Mouse (Mus musculus) neural tube, embryonic 15.5 days (tissue): ENCODE data around the gene Sccpdh. TPM values are rescaled to one million over a fixed set of nuclear protein-coding genes. Genes with fewer than 3 reads are reported as not detected.
"Not testable (repeated sequence)": the region's sequence is repeated elsewhere in the genome, so short reads cannot be mapped to it uniquely, and the experiment has no call there.

Experiments
- ATAC-seq: fragments of 200-750 bp; cut with Nextera tagmentation; 2 replicates; pipeline ENCODE4 v1.8.0; 2017; ENCODE audit warnings: mild to moderate bottlenecking, moderate TSS enrichment, moderate library complexity; ENCODE audit not compliant: low FRiP score
- H3K27ac ChIP-seq: fragments of 300-500 bp; sonication (generic); replicated peaks from 2 replicates; pipeline ENCODE4 v1.5.1; 2015; ENCODE audit warnings: mild to moderate bottlenecking, inconsistent platforms
- H3K27me3 ChIP-seq: fragments of 300-500 bp; sonication (generic); replicated peaks from 2 replicates; pipeline ENCODE4 v1.6.1; 2015; ENCODE audit warnings: inconsistent platforms
- H3K36me3 ChIP-seq: fragments of 300-500 bp; sonication (generic); 2 replicates; pipeline ENCODE4 v1.6.1; 2015; ENCODE audit warnings: inconsistent platforms
- H3K4me1 ChIP-seq: fragments of 300-500 bp; sonication (generic); 2 replicates; pipeline ENCODE4 v1.6.1; 2015; ENCODE audit warnings: inconsistent platforms
- H3K4me2 ChIP-seq: fragments of 300-500 bp; sonication (generic); 2 replicates; pipeline ENCODE4 v1.6.1; 2015; ENCODE audit warnings: inconsistent platforms, mild to moderate bottlenecking, moderate library complexity
- H3K4me3 ChIP-seq: fragments of 300-500 bp; sonication (generic); replicated peaks from 2 replicates; pipeline ENCODE4 v1.5.1; 2015; ENCODE audit warnings: mild to moderate bottlenecking, inconsistent platforms
- H3K9ac ChIP-seq: fragments of 300-500 bp; sonication (generic); replicated peaks from 2 replicates; pipeline ENCODE4 v1.6.1; 2015; ENCODE audit warnings: mild to moderate bottlenecking, inconsistent platforms
- H3K9me3 ChIP-seq: fragments of 300-500 bp; sonication (generic); replicated peaks from 2 replicates; pipeline ENCODE4 v1.6.1; 2016; ENCODE audit warnings: inconsistent platforms
- WGBS: fragments of 180-500 bp; shearing (Covaris S2); methylation state at CpG from one replicate; pipeline ENCODE4 v1.1.7; 2015; ENCODE audit warnings: mixed read lengths; 5-methylcytosine and 5-hydroxymethylcytosine counted together
- polyA plus RNA-seq: library from polyadenylated mRNA; unstranded; fragments of >200 nt; fragmentation: Nextera tagmentation; extraction: Ambion mirVana; gene quantifications from 2 replicates; pipeline ENCODE4 v1.2.1, GENCODE M21; 2015

Gene Sccpdh
- polyA plus RNA-seq, 1 experiment from 2014 or later = 190 TPM

- peaks cover 61% of the 10 kb centered on the region for H3K36me3 ChIP-seq
- no peak overlapping the region for H3K9ac ChIP-seq
- 91% methylated on average over 3 of the region's 3 CpGs for WGBS
- H3K4me3 ChIP-seq = no peak overlapping the region
- no peak overlapping the region for H3K4me2 ChIP-seq
- H3K27me3 ChIP-seq = no peaks in the 10 kb centered on the region
- H3K27ac ChIP-seq = no peak overlapping the region
- ATAC-seq = no peak
- no peaks in the 10 kb centered on the region for H3K9me3 ChIP-seq
- H3K4me1 ChIP-seq = peaks cover 14% of the 10 kb centered on the region
These were observed 6.3 kb downstream of the Sccpdh start for GRCm38 (mm10) chr1:179674355-179674754.

- no peaks in the 10 kb centered on the region for H3K9me3 ChIP-seq
- 96% methylated on average over 2 of the region's 2 CpGs for WGBS
- ATAC-seq = no peak
- no peak overlapping the region for H3K4me3 ChIP-seq
- H3K27me3 ChIP-seq = no peaks in the 10 kb centered on the region
- H3K9ac ChIP-seq = no peak overlapping the region
- peaks cover 75% of the 10 kb centered on the region for H3K36me3 ChIP-seq
- H3K4me1 ChIP-seq = no peaks in the 10 kb centered on the region
- no peak overlapping the region for H3K27ac ChIP-seq
- no peak overlapping the region for H3K4me2 ChIP-seq
These were observed 9.0 kb downstream of the Sccpdh start for GRCm38 (mm10) chr1:179677031-179677430.

- Histone ChIP-seq H3K9me3 (no peaks in the 10 kb centered on the region), H3K4me3 (no peak overlapping the region), H3K9ac (no peak overlapping the region), H3K36me3 (peaks cover 73% of the 10 kb centered on the region), H3K4me2 (no peak overlapping the region), H3K27ac (no peak overlapping the region), H3K27me3 (no peaks in the 10 kb centered on the region), H3K4me1 (no peaks in the 10 kb centered on the region)
- ATAC-seq = no peak
- WGBS = 97% methylated on average over 4 of the region's 4 CpGs
These were observed 11.3 kb downstream of the Sccpdh start for GRCm38 (mm10) chr1:179679326-179679725.

GRCm38 (mm10) chr1:179682753-179683152 is 14.7 kb downstream of the Sccpdh start:
- H3K9me3 ChIP-seq, H3K4me1 ChIP-seq, ATAC-seq, H3K9ac ChIP-seq, H3K4me2 ChIP-seq, H3K27me3 ChIP-seq, H3K4me3 ChIP-seq, H3K27ac ChIP-seq: not testable (repeated sequence)
- 90% methylated on average over 10 of the region's 10 CpGs for WGBS
- H3K36me3 ChIP-seq = peaks cover 73% of the 10 kb centered on the region

GRCm38 (mm10) chr1:179686348-179686747 is 18.3 kb downstream of the Sccpdh start:
- H3K27ac ChIP-seq = no peak overlapping the region

GRCm38 (mm10) chr1:179686781-179687180 is 18.8 kb downstream of the Sccpdh start:
- WGBS = 87% methylated on average over 5 of the region's 5 CpGs
- Histone ChIP-seq H3K27me3 (no peaks in the 10 kb centered on the region), H3K4me3 (no peak overlapping the region), H3K27ac (no peak overlapping the region), H3K36me3 (peaks cover 52% of the 10 kb centered on the region), H3K9me3 (no peaks in the 10 kb centered on the region), H3K4me1 (no peaks in the 10 kb centered on the region), H3K4me2 (no peak overlapping the region), H3K9ac (no peak overlapping the region)
- no peak for ATAC-seq

More at GRCm38 (mm10) chr1:179686348-179686747, 18.3 kb downstream of the Sccpdh start:
- Histone ChIP-seq H3K9ac (no peak overlapping the region), H3K4me1 (no peaks in the 10 kb centered on the region), H3K9me3 (no peaks in the 10 kb centered on the region), H3K27me3 (no peaks in the 10 kb centered on the region), H3K36me3 (peaks cover 55% of the 10 kb centered on the region), H3K4me3 (no peak overlapping the region), H3K4me2 (no peak overlapping the region)
- WGBS = 89% methylated on average over 6 of the region's 6 CpGs
- ATAC-seq = no peak

GRCm38 (mm10) chr1:179687305-179687704 is 19.3 kb downstream of the Sccpdh start:
- Histone ChIP-seq H3K9ac (no peak overlapping the region), H3K4me3 (no peak overlapping the region), H3K9me3 (no peaks in the 10 kb centered on the region), H3K4me2 (no peak overlapping the region), H3K27ac (no peak overlapping the region), H3K4me1 (no peaks in the 10 kb centered on the region), H3K27me3 (no peaks in the 10 kb centered on the region), H3K36me3 (peaks cover 47% of the 10 kb centered on the region)
- 100% methylated on average over 1 of the region's 1 CpGs for WGBS
- no peak for ATAC-seq

- no peak for ATAC-seq
- Histone ChIP-seq H3K27ac (no peak overlapping the region), H3K4me1 (no peaks in the 10 kb centered on the region), H3K27me3 (no peaks in the 10 kb centered on the region), H3K4me2 (no peak overlapping the region), H3K9ac (no peak overlapping the region), H3K36me3 (peaks cover 44% of the 10 kb centered on the region), H3K9me3 (no peaks in the 10 kb centered on the region), H3K4me3 (no peak overlapping the region)
- WGBS = 97% methylated on average over 3 of the region's 3 CpGs
These were observed 20.0 kb downstream of the Sccpdh start for GRCm38 (mm10) chr1:179687966-179688365.

GRCm38 (mm10) chr1:179688415-179688814 is 20.4 kb downstream of the Sccpdh start:
- Histone ChIP-seq H3K9me3 (no peaks in the 10 kb centered on the region), H3K4me3 (no peak overlapping the region), H3K27me3 (no peaks in the 10 kb centered on the region), H3K4me2 (no peak overlapping the region), H3K27ac (no peak overlapping the region), H3K9ac (no peak overlapping the region), H3K36me3 (peaks cover 39% of the 10 kb centered on the region), H3K4me1 (no peaks in the 10 kb centered on the region)
- ATAC-seq = no peak
- 87% methylated on average over 6 of the region's 6 CpGs for WGBS

GRCm38 (mm10) chr1:179688914-179689313 is 20.9 kb downstream of the Sccpdh start:
- ATAC-seq = no peak
- Histone ChIP-seq H3K9me3 (no peaks in the 10 kb centered on the region), H3K36me3 (peaks cover 34% of the 10 kb centered on the region), H3K27ac (no peak overlapping the region), H3K4me1 (no peaks in the 10 kb centered on the region), H3K9ac (no peak overlapping the region), H3K27me3 (no peaks in the 10 kb centered on the region), H3K4me3 (no peak overlapping the region), H3K4me2 (no peak overlapping the region)
- 66% methylated on average over 5 of the region's 5 CpGs for WGBS

- Histone ChIP-seq H3K4me2 (no peak overlapping the region), H3K9me3 (no peaks in the 10 kb centered on the region), H3K27me3 (no peaks in the 10 kb centered on the region), H3K4me1 (no peaks in the 10 kb centered on the region), H3K36me3 (peaks cover 32% of the 10 kb centered on the region), H3K27ac (no peak overlapping the region), H3K4me3 (no peak overlapping the region), H3K9ac (no peak overlapping the region)
- 62% methylated on average over 6 of the region's 6 CpGs for WGBS
- ATAC-seq = no peak
These were observed 21.5 kb downstream of the Sccpdh start for GRCm38 (mm10) chr1:179689479-179689878.

GRCm38 (mm10) chr1:179704150-179704549 is 36.1 kb downstream of the Sccpdh start:
- WGBS = 78% methylated on average over 3 of the region's 3 CpGs
- Histone ChIP-seq H3K27me3 (no peaks in the 10 kb centered on the region), H3K9ac (no peak overlapping the region), H3K36me3 (no peaks in the 10 kb centered on the region), H3K4me3 (no peak overlapping the region), H3K27ac (no peak overlapping the region), H3K4me2 (no peak overlapping the region), H3K9me3 (no peaks in the 10 kb centered on the region), H3K4me1 (no peaks in the 10 kb centered on the region)
- no peak for ATAC-seq

GRCm38 (mm10) chr1:179705154-179705553 is 37.1 kb downstream of the Sccpdh start:
- H3K9me3 ChIP-seq = no peaks in the 10 kb centered on the region
- H3K4me2 ChIP-seq = no peak overlapping the region
- ATAC-seq = no peak
- H3K4me3 ChIP-seq = no peak overlapping the region
- 90% methylated on average over 6 of the region's 6 CpGs for WGBS
- H3K4me1 ChIP-seq = no peaks in the 10 kb centered on the region
- H3K27me3 ChIP-seq = no peaks in the 10 kb centered on the region
- H3K9ac ChIP-seq = no peak overlapping the region
- no peak overlapping the region for H3K27ac ChIP-seq
- no peaks in the 10 kb centered on the region for H3K36me3 ChIP-seq
